Mouse (Mus musculus): ENCODE measurements at regions not wholly inside any gene's neighbourhood (a gene's known extent, or its start where the extent isn't known, plus 50 kb on each side); places are given as distances from the start of the nearest gene placed in this dataset.

- no peak for DNase-seq (ENCODE audit: low spot score in 2 of 2)
- intact Hi-C loops (cut with DNase I) = no loop called here
Measured at GRCm38 (mm10) chr15:94219907-94220306, 245.3 kb downstream of the Adamts20 start.

- no peak for DNase-seq (ENCODE audit: low spot score in 2 of 2)
- intact Hi-C loops (cut with DNase I) = no loop called here
Measured at GRCm38 (mm10) chr15:94216703-94217102, 248.5 kb downstream of the Adamts20 start.

GRCm38 (mm10) chr15:94214440-94214839, 250.8 kb downstream of the Adamts20 start:
- DNase-seq (ENCODE audit: low spot score in 2 of 2) = no peak
- intact Hi-C loops (cut with DNase I) = no loop called here

- DNase-seq (ENCODE audit: low spot score in 2 of 2) = peak; percentile 25 to 31
Measured at GRCm38 (mm10) chr15:94213393-94213792, 251.8 kb downstream of the Adamts20 start.

GRCm38 (mm10) chr15:94208476-94208875, 256.7 kb downstream of the Adamts20 start:
- DNase-seq (ENCODE audit: low spot score in 2 of 2) = no peak
- intact Hi-C loops (cut with DNase I) = loop anchor here (5.0 kb wide), 1 partner anchor 611 kb away; the partner anchor contains the start of gene Prickle1

More at GRCm38 (mm10) chr15:94213393-94213792, 251.8 kb downstream of the Adamts20 start:
- intact Hi-C loops (cut with DNase I) = no loop called here

GRCm38 (mm10) chr15:94206454-94206853, 258.8 kb downstream of the Adamts20 start:
- DNase-seq (ENCODE audit: low spot score in 2 of 2) = no peak
- intact Hi-C loops (cut with DNase I) = loop anchor here (5.0 kb wide), 1 partner anchor 609 kb away; the partner anchor contains the start of gene Prickle1

- intact Hi-C loops (cut with DNase I) = loop anchor here (5.0 kb wide), 1 partner anchor 608 kb away; the partner anchor contains the start of gene Prickle1
- DNase-seq (ENCODE audit: low spot score in 2 of 2) = no peak
Measured at GRCm38 (mm10) chr15:94205309-94205893, 259.8 kb downstream of the Adamts20 start.

GRCm38 (mm10) chr15:94190081-94190488, 275.1 kb downstream of the Adamts20 start:
- peak in 1 of 2 experiments; percentile 16 for DNase-seq (ENCODE audit: low spot score in 2 of 2)
- intact Hi-C loops (cut with DNase I) = no loop called here

GRCm38 (mm10) chr15:94187588-94187987, 277.6 kb downstream of the Adamts20 start:
- intact Hi-C loops (cut with DNase I) = no loop called here
- DNase-seq (ENCODE audit: low spot score in 2 of 2) = no peak

GRCm38 (mm10) chr15:94183663-94184375, 281.4 kb downstream of the Adamts20 start:
- DNase-seq (ENCODE audit: low spot score in 2 of 2) = no peak
- intact Hi-C loops (cut with DNase I) = no loop called here

GRCm38 (mm10) chr15:94174083-94174482, 291.1 kb downstream of the Adamts20 start:
- intact Hi-C loops (cut with DNase I) = no loop called here
- no peak for DNase-seq (ENCODE audit: low spot score in 2 of 2)

GRCm38 (mm10) chr15:94160806-94161205, 304.4 kb downstream of the Adamts20 start:
- intact Hi-C loops (cut with DNase I) = no loop called here
- peak in 1 of 2 experiments; percentile 13 for DNase-seq (ENCODE audit: low spot score in 2 of 2)

- no peak for DNase-seq (ENCODE audit: low spot score in 2 of 2)
- intact Hi-C loops (cut with DNase I) = no loop called here
Measured at GRCm38 (mm10) chr15:94139534-94139958, 325.7 kb downstream of the Adamts20 start.

GRCm38 (mm10) chr15:94137159-94137952, 327.9 kb downstream of the Adamts20 start:
- no peak for DNase-seq (ENCODE audit: low spot score in 2 of 2)
- intact Hi-C loops (cut with DNase I) = no loop called here

- intact Hi-C loops (cut with DNase I) = no loop called here
- peak; percentile 14 to 28 for DNase-seq (ENCODE audit: low spot score in 2 of 2)
Measured at GRCm38 (mm10) chr15:94112801-94113200, 352.4 kb downstream of the Adamts20 start.

GRCm38 (mm10) chr15:94107186-94107716, 358.0 kb downstream of the Adamts20 start:
- intact Hi-C loops (cut with DNase I) = no loop called here

GRCm38 (mm10) chr15:94090644-94091043, 374.6 kb downstream of the Adamts20 start:
- no peak for DNase-seq (ENCODE audit: low spot score in 2 of 2)
- intact Hi-C loops (cut with DNase I) = no loop called here

More at GRCm38 (mm10) chr15:94107186-94107716, 358.0 kb downstream of the Adamts20 start:
- DNase-seq (ENCODE audit: low spot score in 2 of 2) = no peak

GRCm38 (mm10) chr15:94089856-94090255, 375.4 kb downstream of the Adamts20 start:
- intact Hi-C loops (cut with DNase I) = no loop called here
- no peak for DNase-seq (ENCODE audit: low spot score in 2 of 2)

GRCm38 (mm10) chr15:94082369-94082768, 382.8 kb downstream of the Adamts20 start:
- no peak for DNase-seq (ENCODE audit: low spot score in 2 of 2)
- intact Hi-C loops (cut with DNase I) = no loop called here

GRCm38 (mm10) chr15:94077056-94077455, 388.2 kb downstream of the Adamts20 start:
- intact Hi-C loops (cut with DNase I) = no loop called here
- no peak for DNase-seq (ENCODE audit: low spot score in 2 of 2)
